Mouse (Mus musculus) lung, postnatal 14 days (tissue): ENCODE data around the gene Nrm.
"Not testable (repeated sequence)": the region's sequence is repeated elsewhere in the genome, so short reads cannot be mapped to it uniquely, and the experiment has no call there.

ENCODE experiments used
- DNase-seq: peaks from one replicate; pipeline ENCODE4 v3.0.0; 2021

Nrm gene

GRCm38 (mm10) chr17:35835424-35836140 lies 25.5 kb upstream of the Nrm start:
- no peak for DNase-seq

GRCm38 (mm10) chr17:35836178-35836965 lies 24.7 kb upstream of the Nrm start:
- peak; percentile 92 for DNase-seq

GRCm38 (mm10) chr17:35836991-35837422 lies 24.1 kb upstream of the Nrm start:
- peak; percentile 88 for DNase-seq

GRCm38 (mm10) chr17:35837487-35837886 lies 23.6 kb upstream of the Nrm start:
- DNase-seq: peak; percentile 67

GRCm38 (mm10) chr17:35838122-35838544 lies 23.0 kb upstream of the Nrm start, which contains the start of gene Tubb5:
Gene Tubb5, minus strand, starts transcription at chr17:35838306.
- DNase-seq: peak; percentile 96

GRCm38 (mm10) chr17:35838570-35838969 lies 22.5 kb upstream of the Nrm start:
- DNase-seq: no peak

GRCm38 (mm10) chr17:35839002-35839401 lies 22.1 kb upstream of the Nrm start:
- not testable (repeated sequence) for DNase-seq

GRCm38 (mm10) chr17:35840561-35840960 lies 20.6 kb upstream of the Nrm start:
- no peak for DNase-seq

- DNase-seq: peak; percentile 99
These were observed 19.8 kb upstream of the Nrm start, which contains the start of gene Mdc1 for GRCm38 (mm10) chr17:35841076-35841950. Gene Mdc1, plus strand, starts transcription at chr17:35841515.

GRCm38 (mm10) chr17:35842006-35842405 lies 19.1 kb upstream of the Nrm start:
- DNase-seq: no peak

GRCm38 (mm10) chr17:35843514-35843913 lies 17.6 kb upstream of the Nrm start:
- no peak for DNase-seq

- DNase-seq: no peak
These were observed 13.0 kb upstream of the Nrm start for GRCm38 (mm10) chr17:35848112-35848511.

- no peak for DNase-seq
These were observed 10.1 kb upstream of the Nrm start for GRCm38 (mm10) chr17:35850974-35851373.

- DNase-seq: no peak
These were observed 1.7 kb upstream of the Nrm start for GRCm38 (mm10) chr17:35859371-35859770.

- no peak for DNase-seq
These were observed 1.3 kb upstream of the Nrm start for GRCm38 (mm10) chr17:35859835-35860234.

- DNase-seq: no peak
These were observed 304 bp upstream of the Nrm start for GRCm38 (mm10) chr17:35860831-35861197.

- no peak for DNase-seq
These were observed 3.8 kb downstream of the Nrm start for GRCm38 (mm10) chr17:35864832-35865353.

GRCm38 (mm10) chr17:35865481-35866280 lies 4.6 kb downstream of the Nrm start, which contains the start of gene Ppp1r18:
Gene Ppp1r18, plus strand, starts transcription at chr17:35865593.
- DNase-seq: peak; percentile 79

- DNase-seq: peak; percentile 72
These were observed 5.2 kb downstream of the Nrm start for GRCm38 (mm10) chr17:35866281-35866831.

GRCm38 (mm10) chr17:35866911-35867890 lies 6.1 kb downstream of the Nrm start:
- DNase-seq: peak; percentile 68
